In genomic region chr9:47530922-47531850, GRCm38 (mm10) we compare ENCODE assay signal across 8 mouse cellular contexts. TPM values are rescaled to one million over a fixed set of nuclear protein-coding genes. Genes with fewer than 3 reads are reported as not detected.
DNase-seq lines count a peak whose midpoint lies in the region; ATAC-seq and TF ChIP-seq lines count a peak whose summit lies in the region.

No protein-coding gene starts in this region.

- H3K9me3 ChIP-seq in hindbrain, embryonic 12.5 days (replicated peaks): no peaks in the 10 kb centered on the region

- peaks cover 28% of the 10 kb centered on the region for H3K4me1 ChIP-seq in hindbrain, embryonic 12.5 days

- no peak for DNase-seq in Patski (ENCODE audit: low read depth, low spot score)
- peak; percentile 83 for DNase-seq in cerebellum, adult 9-10 months
- peak; percentile 36 to 41 for DNase-seq in frontal cortex, postnatal 25 days (ENCODE audit: low spot score in 2 of 2)
- DNase-seq in left cerebral cortex, adult 11 months (ENCODE audit: low spot score): peak; percentile 46
- peak; percentile 68 for DNase-seq in lung, postnatal 14 days
- DNase-seq in right cerebral cortex, adult 18-20 months: peak; percentile 65

- POLR2A ChIA-PET in Patski (lab: Charles Lee): interaction anchor here (0.9 to 1.7 kb wide), 8 partner anchors 8 to 177 kb away, joined by 3 to 5 read pairs (median 3); no protein-coding TSS in a partner anchor

- no peaks in the 10 kb centered on the region for H3K36me3 ChIP-seq in hindbrain, embryonic 12.5 days

- H3K4me2 ChIP-seq in hindbrain, embryonic 12.5 days (replicated peaks): peak overlapping the region; percentile 89

- peak overlapping the region; percentile 92 for H3K27ac ChIP-seq in hindbrain, embryonic 12.5 days

- H3K4me3 ChIP-seq in hindbrain, embryonic 12.5 days: peak overlapping the region; percentile 62

- peak; percentile 34 for ATAC-seq in Patski
- ATAC-seq in hindbrain, embryonic 12.5 days (ENCODE audit: low FRiP score): peak; percentile 26
- no peak for ATAC-seq in activated CD4-positive, CD25-positive, alpha-beta regulatory T cell, adult 4 months

- CTCF ChIA-PET in Patski (lab: Charles Lee): interaction anchor here (0.7 to 2.2 kb wide), 4 partner anchors 11 to 168 kb away, joined by 3 to 9 read pairs (median 4); no protein-coding TSS in a partner anchor

- TF ChIP-seq CTCF in Patski (IDR thresholded peaks at IDR 0.05): no peak

- in situ Hi-C loops in Patski (cut with MboI; ENCODE audit: low pct_unique_long_range_greater_than_20kb): loop anchor here (5.0 to 25.0 kb wide), 3 partner anchors 56 to 794 kb away; no protein-coding TSS in a partner anchor

- under 1% methylated on average over 103 of the region's 110 CpGs for WGBS in hindbrain, embryonic 12.5 days

- H3K9ac ChIP-seq in hindbrain, embryonic 12.5 days: peak overlapping the region; percentile 89

- H3K27me3 ChIP-seq in Patski: no peaks in the 10 kb centered on the region
- H3K27me3 ChIP-seq in hindbrain, embryonic 12.5 days: no peaks in the 10 kb centered on the region

RNA-seq across cellular contexts. Expression of gene Cadm1, which starts 1.2 kb away (rescaled TPM):
- polyA plus RNA-seq in Patski (2021): 86.8 TPM
- 120 and 132 TPM in 2 replicates for polyA plus RNA-seq in hindbrain, embryonic 12.5 days (2016; fragmentation: Nextera tagmentation; extraction: Ambion mirVana)
- polyA plus RNA-seq in activated CD4-positive, CD25-positive, alpha-beta regulatory T cell, adult 4 months (2017; shearing (Covaris generic)): under 1 TPM; 0.12 to 0.36 TPM

Comparison
In these comparisons a context has a peak if more than half of its experiments do, and no peak if none do; other contexts are left out.
1. RNA of gene Cadm1, which starts 1.2 kb away (polyA plus RNA-seq): 120 to 132 TPM in hindbrain, embryonic 12.5 days and 86.8 TPM in Patski (single experiment); 0.12 to 0.36 TPM in activated CD4-positive, CD25-positive, alpha-beta regulatory T cell, adult 4 months; every median in the first group is over 10 times any median in the second.